Mouse (Mus musculus) testis, adult 2 months (tissue): ENCODE measurements around the gene Ckm. TPM values are rescaled to one million over a fixed set of nuclear protein-coding genes. Genes with fewer than 3 reads are reported as not detected.

ENCODE experiments used
- H3K27ac ChIP-seq: fragments of 200-500 bp; 2 replicates; pipeline ENCODE4 v1.5.1; 2012; ENCODE audit warnings: low read depth, low read length; ENCODE audit not compliant: control insufficient read depth, insufficient read depth
- H3K27me3 ChIP-seq: fragments of 200-500 bp; 2 replicates; pipeline ENCODE4 v1.6.1; 2012; ENCODE audit warnings: mild to moderate bottlenecking, low read length, moderate library complexity; ENCODE audit not compliant: control insufficient read depth, insufficient read depth
- H3K36me3 ChIP-seq: fragments of 200-500 bp; 2 replicates; pipeline ENCODE4 v1.6.1; 2012; ENCODE audit warnings: mild to moderate bottlenecking, low read length; ENCODE audit not compliant: control insufficient read depth, insufficient read depth
- H3K4me1 ChIP-seq: fragments of 200-500 bp; 2 replicates; pipeline ENCODE4 v1.6.1; 2012; ENCODE audit warnings: low read length; ENCODE audit not compliant: control insufficient read depth, insufficient read depth
- H3K4me3 ChIP-seq: fragments of 200-500 bp; 2 replicates; pipeline ENCODE4 v1.5.1; 2012; ENCODE audit warnings: low read depth, mild to moderate bottlenecking, low read length, moderate library complexity, mixed read lengths; ENCODE audit not compliant: control insufficient read depth
- CTCF ChIP-seq: fragments of 200-500 bp; IDR thresholded peaks from 2 replicates; pipeline ENCODE4 v1.5.1; 2012; ENCODE audit warnings: low read depth, mild to moderate bottlenecking, inconsistent platforms, low read length, moderate library complexity; ENCODE audit not compliant: control insufficient read depth, insufficient read depth, insufficient replicate concordance
- POLR2A ChIP-seq: fragments of 200-500 bp; IDR thresholded peaks from 2 replicates; pipeline ENCODE4 v1.6.1; 2012; ENCODE audit warnings: low read depth, mild to moderate bottlenecking, inconsistent platforms, low read length, moderate library complexity; ENCODE audit not compliant: control insufficient read depth
- polyA plus RNA-seq: library from polyadenylated mRNA; depleted of rRNA; stranded (reverse); fragments of >200 nt; gene quantifications from 2 replicates; pipeline ENCODE4 v1.2.3, GENCODE M21; 2012

The Ckm gene
- polyA plus RNA-seq, 1 experiment = 2.4 TPM

GRCm38 (mm10) chr7:19458591-19459111, 54.1 kb downstream of the Ckm start, which contains the start of gene Mark4:
TSS of gene Mark4 (minus strand) at chr7:19458821.
- Histone ChIP-seq H3K4me1 (peaks cover 18% of the 10 kb centered on the region), H3K27me3 (no peaks in the 10 kb centered on the region), H3K36me3 (no peaks in the 10 kb centered on the region), H3K27ac (peak within 1 kb of the TSS; percentile 85), H3K4me3 (peak within 1 kb of the TSS; percentile 89)
- TF ChIP-seq CTCF (no peak), POLR2A (peak; percentile 72)

GRCm38 (mm10) chr7:19459144-19459870, 54.7 kb downstream of the Ckm start:
- no peak for TF ChIP-seq CTCF
- TF ChIP-seq POLR2A = no peak
- H3K27ac ChIP-seq = peak overlapping the region; percentile 85
- H3K4me1 ChIP-seq = peaks cover 15% of the 10 kb centered on the region
- no peaks in the 10 kb centered on the region for H3K36me3 ChIP-seq
- peak overlapping the region; percentile 72 for H3K4me3 ChIP-seq
- H3K27me3 ChIP-seq = no peaks in the 10 kb centered on the region

- no peak for TF ChIP-seq POLR2A
- no peak for TF ChIP-seq CTCF
- Histone ChIP-seq H3K4me3 (no peak overlapping the region), H3K4me1 (peaks cover 18% of the 10 kb centered on the region), H3K27me3 (no peaks in the 10 kb centered on the region), H3K36me3 (no peaks in the 10 kb centered on the region), H3K27ac (no peak overlapping the region)
Observed at GRCm38 (mm10) chr7:19460500-19460899, 55.9 kb downstream of the Ckm start.

GRCm38 (mm10) chr7:19461488-19461887, 56.9 kb downstream of the Ckm start:
- H3K27me3 ChIP-seq = no peaks in the 10 kb centered on the region
- H3K4me1 ChIP-seq = peaks cover 13% of the 10 kb centered on the region

GRCm38 (mm10) chr7:19462443-19462842, 57.9 kb downstream of the Ckm start:
- Histone ChIP-seq H3K4me3 (no peak overlapping the region), H3K27ac (no peak overlapping the region), H3K27me3 (no peaks in the 10 kb centered on the region), H3K36me3 (no peaks in the 10 kb centered on the region), H3K4me1 (peaks cover 13% of the 10 kb centered on the region)
- TF ChIP-seq CTCF (no peak), POLR2A (no peak)

More at GRCm38 (mm10) chr7:19461488-19461887, 56.9 kb downstream of the Ckm start:
- no peak overlapping the region for H3K4me3 ChIP-seq
- H3K36me3 ChIP-seq = no peaks in the 10 kb centered on the region
- no peak overlapping the region for H3K27ac ChIP-seq
- TF ChIP-seq CTCF = peak; percentile 75; the same call in 1 of the 2 replicates
- no peak for TF ChIP-seq POLR2A

DNA sequence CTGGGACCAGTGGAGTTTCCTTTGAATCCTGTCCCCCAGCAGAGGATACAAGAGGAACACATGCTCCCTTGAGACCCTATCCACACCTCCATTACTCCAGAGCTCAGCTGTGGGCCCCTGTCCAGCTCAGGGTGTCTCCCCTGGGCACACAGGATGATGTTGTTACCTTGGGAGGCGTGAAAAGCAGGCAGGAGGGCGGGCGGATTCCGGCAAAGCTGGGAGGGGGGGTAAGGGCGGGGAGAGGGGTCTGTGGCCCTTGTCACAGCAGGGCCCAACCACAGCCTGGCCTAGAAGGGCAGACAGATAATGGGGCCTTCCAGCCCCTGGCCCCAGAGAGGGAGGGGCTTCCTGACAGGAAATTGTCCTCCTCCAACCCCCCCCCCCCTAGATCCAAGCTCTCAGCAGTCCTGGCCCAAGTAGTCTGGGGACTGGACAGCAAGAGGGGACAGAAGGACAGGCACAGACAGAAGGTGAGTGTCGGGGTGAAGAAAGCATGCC, 58.4 kb downstream of the Ckm start, which contains the start of gene Exoc3l2:
Exoc3l2 (plus strand) TSS at position 448 of the 498 bp plus-strand sequence.
- H3K27ac ChIP-seq = no peak within 1 kb of the TSS
- H3K27me3 ChIP-seq = no peaks in the 10 kb centered on the region
- H3K4me3 ChIP-seq = no peak within 1 kb of the TSS
- H3K36me3 ChIP-seq = no peaks in the 10 kb centered on the region
- no peak for TF ChIP-seq CTCF
- no peak for TF ChIP-seq POLR2A
- peaks cover 10% of the 10 kb centered on the region for H3K4me1 ChIP-seq
